Mouse (Mus musculus): ENCODE data around the gene Schip1.

Gene Schip1

DNA sequence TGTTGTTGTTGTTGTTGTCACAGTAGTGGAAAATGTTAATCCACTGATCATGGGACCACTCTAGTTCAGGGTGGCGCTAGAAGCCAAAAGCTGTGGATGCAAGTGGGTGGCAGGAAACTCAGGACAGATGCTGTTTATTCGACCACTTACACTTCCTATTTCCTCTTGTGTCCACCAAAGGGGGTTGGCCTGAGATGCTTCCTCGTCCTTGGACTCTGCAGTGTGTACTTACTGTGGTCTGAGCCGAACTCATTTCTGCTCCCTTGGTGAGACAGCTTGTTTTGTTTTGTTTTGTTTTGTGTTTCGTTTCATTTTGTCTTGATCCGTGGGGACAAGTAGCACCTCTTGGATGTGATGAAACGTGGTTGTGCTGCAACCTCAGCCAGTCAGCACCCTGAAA is 578.3 kb downstream of the Schip1 start:
- ATAC-seq (ENCODE audit: insufficient number of reproducible peaks, low FRiP score, low TSS enrichment) = no peak

- no peak for ATAC-seq (ENCODE audit: insufficient number of reproducible peaks, low FRiP score, low TSS enrichment)
Measured at GRCm38 (mm10) chr3:68646387-68647130, 582.0 kb downstream of the Schip1 start.

DNA sequence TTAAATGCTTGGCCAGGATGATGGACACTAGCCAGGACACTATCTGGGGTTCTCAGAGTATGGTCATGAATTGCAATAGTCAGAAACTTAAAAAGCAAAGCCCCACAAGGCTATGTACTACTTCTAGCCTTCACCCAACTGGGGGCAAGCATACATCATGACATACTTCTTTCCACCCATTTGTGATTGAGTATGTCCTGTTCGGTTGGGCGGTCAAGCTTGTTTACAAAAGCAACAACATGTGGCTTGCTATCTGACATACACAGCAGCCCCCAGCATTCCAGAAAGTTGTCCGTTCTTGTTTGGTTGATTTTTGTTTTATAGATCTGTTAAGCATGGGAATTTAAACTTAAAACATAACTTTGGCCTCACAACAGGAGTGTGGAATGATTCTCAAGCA is 582.7 kb downstream of the Schip1 start:
- no peak for ATAC-seq (ENCODE audit: insufficient number of reproducible peaks, low FRiP score, low TSS enrichment)

GRCm38 (mm10) chr3:68650251-68650650 is 585.6 kb downstream of the Schip1 start:
- no peak for ATAC-seq (ENCODE audit: insufficient number of reproducible peaks, low FRiP score, low TSS enrichment)

DNA sequence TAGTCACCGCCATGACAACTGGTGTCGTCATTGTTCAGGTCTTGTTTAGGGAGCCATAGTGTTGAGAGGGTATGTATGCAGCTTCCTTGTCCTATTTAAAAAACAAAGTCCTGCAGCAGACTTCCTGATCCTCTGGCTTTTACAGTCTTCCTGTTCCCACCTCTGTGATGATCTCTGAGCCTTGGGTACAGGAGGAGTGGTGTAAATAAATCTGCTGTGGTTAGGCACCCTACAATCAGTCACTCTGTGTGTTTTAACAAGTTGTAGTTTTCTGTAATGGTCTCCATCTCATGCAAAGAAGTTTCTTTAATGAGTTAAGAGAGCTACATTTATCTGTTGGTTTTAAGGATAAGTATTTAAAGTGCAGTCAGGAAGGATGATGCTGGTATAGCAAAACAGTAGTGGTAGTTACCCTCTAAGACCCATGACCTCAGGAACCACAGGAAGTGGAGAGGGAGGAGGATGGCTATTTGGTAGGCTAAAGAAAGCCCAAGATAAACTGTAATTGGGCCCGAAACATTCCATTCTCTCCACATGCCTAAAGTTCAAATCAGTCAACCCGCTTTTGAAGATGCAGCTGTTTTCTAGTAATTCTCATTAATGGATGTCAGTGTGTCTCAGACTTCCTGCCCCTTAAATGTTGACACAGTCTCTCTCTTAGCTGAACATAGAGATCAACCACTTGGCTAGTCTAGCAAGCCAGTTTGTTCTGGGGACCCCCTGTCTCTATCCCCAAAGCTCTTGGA is 592.2 kb downstream of the Schip1 start:
- ATAC-seq (ENCODE audit: insufficient number of reproducible peaks, low FRiP score, low TSS enrichment) = no peak

DNA sequence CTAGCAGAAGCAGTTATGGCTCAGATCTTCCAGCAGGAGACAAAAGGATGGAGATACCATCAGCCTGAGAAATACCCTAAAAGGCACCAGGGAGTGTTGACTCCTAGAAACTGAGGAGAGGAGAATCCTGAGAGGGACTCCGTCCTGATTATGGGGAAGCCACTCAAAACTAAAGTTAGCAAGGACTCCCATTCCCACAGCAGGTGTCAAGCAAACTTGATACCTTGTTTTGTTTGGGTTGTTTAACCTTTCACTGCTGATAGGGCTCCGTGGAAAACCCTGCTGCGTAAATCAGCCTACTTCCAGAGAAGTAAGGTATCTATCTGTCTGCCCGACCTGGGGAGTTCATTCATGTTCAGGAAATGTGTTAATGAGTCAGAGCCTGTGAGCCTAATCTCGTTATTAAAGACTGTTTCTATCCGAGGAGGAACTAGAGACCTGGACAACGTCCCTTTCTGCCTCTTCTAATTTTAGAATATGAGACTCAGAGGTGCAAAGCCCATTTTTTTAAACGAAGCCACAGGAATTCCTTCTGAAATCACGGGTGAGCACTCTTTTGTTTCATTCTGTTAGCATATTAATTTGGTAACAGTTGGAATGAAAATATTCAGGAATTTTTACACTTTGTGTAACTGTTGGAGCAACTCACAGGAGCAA is 593.1 kb downstream of the Schip1 start:
- no peak for ATAC-seq (ENCODE audit: insufficient number of reproducible peaks, low FRiP score, low TSS enrichment)

DNA sequence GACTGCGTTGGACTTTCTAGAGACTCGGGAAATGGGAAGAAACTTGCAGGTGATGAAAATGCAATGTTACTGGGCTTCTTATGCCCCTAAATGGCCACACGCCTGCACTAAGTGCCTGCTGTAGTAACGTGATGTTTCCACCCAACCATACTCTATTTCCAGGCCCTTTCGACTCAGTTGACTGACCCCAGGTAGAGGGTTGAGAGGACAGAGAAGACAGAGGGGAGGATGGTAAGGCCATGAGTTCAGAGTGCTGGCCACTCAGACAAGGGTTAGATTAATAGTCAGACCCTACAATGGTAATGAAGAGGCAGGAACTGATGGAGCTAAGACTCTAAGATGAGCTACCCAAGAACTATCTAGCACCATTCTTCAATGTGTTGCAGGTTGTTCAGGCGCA is 595.4 kb downstream of the Schip1 start:
- no peak for ATAC-seq (ENCODE audit: insufficient number of reproducible peaks, low FRiP score, low TSS enrichment)

GRCm38 (mm10) chr3:68660538-68660937 is 595.9 kb downstream of the Schip1 start:
- ATAC-seq (ENCODE audit: insufficient number of reproducible peaks, low FRiP score, low TSS enrichment) = peak; percentile 64; the same call in 1 of the 2 replicates

GRCm38 (mm10) chr3:68662386-68662785 is 597.8 kb downstream of the Schip1 start:
- ATAC-seq (ENCODE audit: insufficient number of reproducible peaks, low FRiP score, low TSS enrichment) = no peak

GRCm38 (mm10) chr3:68664337-68664736 is 599.7 kb downstream of the Schip1 start:
- no peak for ATAC-seq (ENCODE audit: insufficient number of reproducible peaks, low FRiP score, low TSS enrichment)

- no peak for ATAC-seq (ENCODE audit: insufficient number of reproducible peaks, low FRiP score, low TSS enrichment)
Measured at GRCm38 (mm10) chr3:68666377-68666776, 601.8 kb downstream of the Schip1 start.

DNA sequence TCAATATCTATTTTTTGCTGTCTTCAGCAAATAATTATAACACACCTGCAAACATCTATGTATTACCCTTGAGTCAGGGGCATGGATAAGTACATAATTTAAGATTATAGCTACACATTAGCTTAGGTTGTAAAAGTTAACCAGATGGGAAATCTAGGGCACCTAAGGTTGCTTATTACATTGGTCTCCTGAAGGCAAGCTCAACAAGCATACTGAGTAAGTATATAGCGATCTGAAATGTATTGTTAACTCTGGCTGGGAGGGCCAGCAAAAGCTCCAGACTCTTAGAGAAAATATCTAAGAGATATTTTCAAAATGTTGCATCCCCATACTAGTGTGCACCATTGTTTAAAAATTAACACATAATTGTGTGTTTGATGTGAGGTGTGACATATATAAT is 603.2 kb downstream of the Schip1 start:
- ATAC-seq (ENCODE audit: insufficient number of reproducible peaks, low FRiP score, low TSS enrichment) = no peak

GRCm38 (mm10) chr3:68669418-68669974 is 604.9 kb downstream of the Schip1 start:
- no peak for ATAC-seq (ENCODE audit: insufficient number of reproducible peaks, low FRiP score, low TSS enrichment)

GRCm38 (mm10) chr3:68674721-68675120 is 610.1 kb downstream of the Schip1 start:
- no peak for ATAC-seq (ENCODE audit: insufficient number of reproducible peaks, low FRiP score, low TSS enrichment)

GRCm38 (mm10) chr3:68675216-68675835 is 610.7 kb downstream of the Schip1 start:
- no peak for ATAC-seq (ENCODE audit: insufficient number of reproducible peaks, low FRiP score, low TSS enrichment)
